Mouse (Mus musculus) thymus, postnatal 36 days (tissue): Measurements from ENCODE around the gene Lamc2.
A peak's percentile ranks its signal among the peaks of the same experiment; 100 is the strongest.

Experiments
- DNase-seq, 2 experiments: peaks; one replicate each; pipeline ENCODE4 v3.0.0; 2022; ENCODE audit warnings: mixed read lengths in 2 of 2

Lamc2 gene

DNA sequence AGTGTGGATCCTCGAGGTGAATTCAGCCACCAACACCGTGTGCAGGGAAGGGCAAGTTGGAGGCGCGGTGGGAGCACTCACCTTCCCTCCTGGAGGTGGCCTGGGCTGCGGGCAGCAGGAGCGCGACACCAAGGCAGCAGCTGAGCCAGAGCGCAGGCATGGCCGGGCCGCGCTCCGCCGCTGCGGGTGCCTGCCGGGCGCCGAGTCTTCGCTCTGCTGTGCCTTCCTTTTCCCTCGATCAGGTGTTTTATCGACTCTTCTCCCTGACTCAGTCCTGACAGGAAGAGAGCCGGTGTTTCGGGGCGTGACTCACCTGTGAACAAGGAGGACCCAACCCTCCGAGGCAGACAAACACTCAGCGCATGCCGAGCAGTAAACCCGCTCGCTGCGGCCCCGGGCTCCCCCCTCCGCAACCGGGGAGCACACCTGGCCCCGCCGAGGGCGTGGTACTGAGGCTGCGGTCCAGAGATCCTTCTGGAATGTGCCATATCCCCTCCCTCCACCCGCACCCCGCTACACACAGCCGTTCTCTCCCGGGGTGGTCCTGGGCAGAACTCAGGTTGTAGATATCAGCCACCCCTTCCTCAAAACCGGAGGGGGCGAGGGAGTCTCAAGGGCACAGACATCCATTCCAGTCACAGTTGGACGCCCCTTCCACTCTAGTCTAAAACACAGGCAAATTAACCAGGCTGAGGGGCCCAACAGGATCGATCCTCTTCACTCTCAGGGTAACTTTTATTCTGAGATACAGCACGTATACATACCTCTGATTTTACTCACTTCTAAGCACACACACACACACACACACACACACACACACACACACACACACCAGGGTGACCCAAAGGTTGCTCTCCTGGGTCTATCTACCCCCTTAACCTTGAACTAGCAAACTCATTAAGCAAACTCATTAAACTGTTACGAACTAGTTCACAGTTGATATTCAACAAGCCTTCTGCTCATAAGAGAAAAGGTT is at the start of gene Lamc2:
Gene Lamc2 (minus strand): TSS at position 620 of the 976 bp plus-strand sequence.
- DNase-seq, result peak; percentile 16 to 34

DNA sequence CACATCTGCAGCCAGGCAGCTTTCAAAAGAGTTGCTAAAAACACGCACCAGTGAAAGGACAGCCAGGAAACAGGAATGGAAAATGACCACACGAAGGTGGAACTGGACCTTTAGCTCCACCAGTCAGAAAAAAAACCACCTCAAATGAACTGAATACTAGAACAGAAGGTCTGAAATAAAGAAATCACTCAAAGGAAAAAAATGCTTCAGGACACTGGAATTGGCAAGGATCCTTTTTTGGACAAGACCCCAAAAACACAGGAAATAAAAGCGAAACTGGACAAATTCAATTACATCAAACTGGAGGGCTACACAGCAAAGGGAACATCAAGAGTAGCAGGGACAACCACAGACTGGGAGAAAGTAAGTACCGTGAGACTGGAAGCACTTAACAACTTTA is 49.3 kb upstream of the Lamc2 start:
- no peak for DNase-seq

DNA sequence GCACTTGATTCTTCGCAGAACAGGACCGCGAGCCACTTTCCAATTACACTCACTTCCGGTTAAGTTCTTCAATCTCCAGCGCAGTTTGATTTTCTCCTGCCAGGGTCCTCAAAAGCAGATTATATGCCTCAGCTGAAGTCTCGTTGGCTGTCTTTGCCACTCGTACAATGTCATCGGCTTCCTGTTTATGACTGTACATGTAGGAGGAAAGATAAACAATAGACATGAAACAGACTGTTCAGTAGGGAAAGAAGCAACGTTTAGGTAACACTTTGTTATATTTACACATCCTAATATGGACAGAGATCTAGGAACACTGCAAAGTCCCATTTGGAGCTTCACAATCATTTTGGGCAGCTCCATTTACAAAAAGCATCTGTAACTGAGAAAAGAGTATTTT is 45.4 kb upstream of the Lamc2 start:
- DNase-seq, result no peak

DNA sequence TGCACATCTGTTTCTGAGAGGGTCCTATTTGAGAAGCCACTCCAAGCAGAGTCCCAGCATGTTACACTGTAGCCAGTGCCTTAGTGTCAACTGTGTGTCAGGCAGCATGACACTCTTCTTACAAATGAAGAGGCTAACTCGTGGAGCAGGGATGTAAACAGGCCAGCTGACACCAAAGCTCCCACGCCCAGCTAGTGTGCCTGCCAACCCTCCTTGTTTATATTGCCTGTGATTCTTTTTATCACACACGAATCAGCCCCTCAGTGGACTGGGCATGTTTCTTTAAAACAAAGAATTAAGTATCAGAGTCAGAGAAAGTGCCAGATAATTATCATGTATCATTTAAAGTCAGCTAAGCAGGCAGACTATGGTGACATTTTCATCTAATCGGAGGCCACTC is 41.7 kb upstream of the Lamc2 start:
- DNase-seq, result no peak

DNA sequence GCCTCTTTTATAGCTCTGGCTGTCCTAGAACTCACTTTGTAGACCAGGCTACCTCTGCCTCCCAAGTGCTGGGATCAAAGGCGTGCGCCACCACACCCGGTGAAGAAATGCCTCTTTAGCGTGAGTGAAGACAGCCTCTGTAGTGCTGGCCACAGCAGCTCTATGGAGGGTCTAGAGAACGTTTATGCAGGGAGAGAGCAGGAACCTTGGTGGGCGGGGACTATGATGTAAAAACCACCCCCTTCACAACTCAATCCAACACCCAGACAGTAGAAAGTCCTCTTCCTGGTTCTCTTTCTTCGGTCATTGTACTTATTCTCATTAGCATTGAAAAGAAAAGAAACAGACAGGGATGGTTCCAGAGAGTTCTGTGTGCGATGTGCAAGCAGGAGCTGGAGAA is 40.8 kb upstream of the Lamc2 start:
- no peak for DNase-seq

DNA sequence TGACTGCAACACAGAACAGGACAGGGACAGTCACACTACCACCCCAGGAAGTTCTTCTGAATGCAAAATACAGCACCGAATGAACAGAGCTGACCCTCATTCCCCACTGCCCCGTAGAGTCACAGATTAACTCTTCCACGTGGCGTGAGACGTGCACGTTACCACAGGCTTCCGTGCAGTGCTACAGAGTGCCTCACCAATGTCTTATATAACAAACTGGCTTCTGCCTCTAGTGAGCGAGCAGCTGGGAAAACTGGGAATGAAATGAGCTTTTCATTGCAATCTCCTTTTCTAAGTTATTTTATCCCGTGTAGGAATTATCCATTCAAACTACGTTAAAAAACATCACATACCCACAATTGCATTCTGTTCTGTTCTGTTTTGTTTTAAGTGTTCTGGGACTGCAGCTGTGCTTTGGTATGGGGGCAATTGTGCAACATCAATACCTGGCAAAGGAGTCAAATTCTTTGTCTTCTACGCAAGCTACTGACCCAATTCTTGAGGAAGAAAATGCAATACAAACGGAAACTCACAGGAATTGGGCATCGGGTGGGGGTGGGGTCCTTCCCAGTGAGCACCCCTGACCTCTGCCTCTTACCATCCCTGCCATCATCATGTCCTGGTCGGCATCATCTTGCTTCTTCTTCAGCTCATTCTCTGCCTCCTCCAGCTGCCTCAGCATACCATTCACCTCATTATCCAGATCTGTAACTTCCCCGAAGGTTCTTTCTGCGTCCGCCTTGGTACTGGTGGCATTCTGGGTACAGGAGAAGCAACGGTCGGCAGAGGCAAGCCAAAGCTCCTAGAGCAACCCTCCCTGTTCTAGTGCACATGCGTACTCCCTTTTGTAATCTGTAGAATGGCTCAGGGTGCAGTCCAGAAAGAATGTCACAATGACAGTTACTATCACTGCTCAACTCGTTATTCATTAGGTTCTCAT is 39.8 kb upstream of the Lamc2 start:
- no peak for DNase-seq

DNA sequence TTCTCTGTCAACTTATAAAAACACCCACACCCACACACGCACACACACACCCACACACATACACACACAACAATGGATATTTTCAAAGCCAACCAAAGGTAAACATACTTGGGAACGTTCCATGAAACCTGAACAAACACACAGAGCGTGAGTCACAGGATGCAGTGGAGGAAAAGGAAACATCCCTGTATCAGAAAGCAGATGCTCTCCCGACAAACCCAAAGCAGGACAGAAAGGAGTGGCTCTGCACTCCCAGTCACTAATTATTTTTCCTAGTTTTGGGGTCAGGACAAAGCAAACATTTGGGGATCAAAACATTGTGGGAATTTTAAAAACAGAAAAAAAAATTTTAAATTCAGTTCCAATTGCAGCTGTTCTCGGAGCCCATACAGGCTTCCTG is 38.1 kb upstream of the Lamc2 start:
- DNase-seq, result no peak

DNA sequence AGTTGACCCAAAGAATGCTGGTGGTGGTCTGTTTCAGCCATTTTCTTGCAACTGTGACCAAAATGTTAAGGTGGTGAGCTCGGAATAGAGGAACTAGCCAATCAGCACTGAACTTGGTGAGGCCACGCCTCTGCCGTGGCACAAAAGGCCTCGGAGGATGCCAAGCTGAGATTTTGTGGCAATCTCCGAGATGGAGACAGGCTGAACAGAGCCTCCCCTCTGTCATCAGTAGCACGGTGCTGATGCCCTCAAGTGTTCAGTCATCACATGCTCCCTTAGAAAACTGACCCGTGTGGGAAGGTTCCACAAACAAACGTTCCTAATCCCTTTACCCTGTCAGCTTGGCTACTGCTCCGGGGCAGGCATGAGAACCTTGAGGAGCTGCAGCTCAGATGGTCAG is 33.1 kb upstream of the Lamc2 start:
- no peak for DNase-seq

DNA sequence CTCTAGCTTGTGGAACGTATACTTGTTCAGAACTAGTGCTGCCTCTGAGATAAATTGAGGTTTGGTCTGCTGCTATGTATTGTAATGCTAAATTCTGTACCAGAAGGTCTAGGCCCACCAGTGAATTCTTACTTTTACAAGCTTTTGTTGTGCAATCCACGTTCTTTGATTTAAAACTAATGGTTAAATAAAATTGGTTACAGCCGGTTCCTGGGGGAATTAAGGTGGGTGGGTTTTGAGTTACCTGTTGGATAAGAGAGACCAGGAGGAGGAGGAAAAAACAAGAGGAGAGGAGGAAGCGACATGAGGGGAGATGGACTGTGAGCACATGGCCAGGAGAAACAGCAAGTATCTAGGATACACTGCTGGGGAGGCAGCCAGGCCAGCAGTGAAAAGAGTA is 30.3 kb upstream of the Lamc2 start:
- DNase-seq, result no peak

DNA sequence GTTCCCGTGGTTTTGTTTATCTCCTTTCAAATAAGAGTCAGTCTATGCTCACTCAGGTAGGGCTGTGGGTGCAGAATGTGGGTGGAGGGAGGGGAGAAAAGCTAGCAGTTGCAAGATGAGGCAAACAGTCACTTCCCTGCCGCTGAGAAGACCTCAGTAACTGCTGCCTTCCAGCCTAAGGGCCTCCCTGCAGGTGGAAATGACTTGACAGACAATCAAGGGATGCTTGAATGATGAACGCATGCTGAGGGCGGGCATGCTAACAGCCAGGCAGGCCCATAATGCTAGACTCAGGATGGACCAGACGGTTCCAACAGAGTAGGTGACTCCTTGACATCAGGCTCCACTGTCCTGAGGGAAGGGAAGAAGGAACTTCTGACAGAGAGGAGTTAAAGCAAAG is 29.4 kb upstream of the Lamc2 start:
- DNase-seq, result peak; percentile 29 to 62

DNA sequence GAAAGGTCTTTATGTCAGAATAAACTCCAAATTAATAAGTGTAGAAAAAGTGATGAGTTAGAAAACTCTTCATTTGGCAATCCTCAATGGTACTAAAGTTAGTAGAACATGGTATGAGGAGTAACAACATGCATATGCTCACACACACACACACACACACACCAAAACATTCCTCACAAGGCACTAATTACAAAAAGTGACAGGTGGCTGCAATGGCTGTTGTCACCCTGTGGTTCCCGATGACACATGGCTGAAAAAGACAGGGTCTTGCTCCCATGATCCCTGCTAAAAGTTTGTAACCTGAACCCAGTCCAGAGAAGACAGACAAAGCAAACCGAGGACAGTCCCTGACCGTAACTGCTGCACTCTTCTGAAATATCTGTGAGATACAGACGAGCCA is 24.7 kb upstream of the Lamc2 start:
- no peak for DNase-seq

DNA sequence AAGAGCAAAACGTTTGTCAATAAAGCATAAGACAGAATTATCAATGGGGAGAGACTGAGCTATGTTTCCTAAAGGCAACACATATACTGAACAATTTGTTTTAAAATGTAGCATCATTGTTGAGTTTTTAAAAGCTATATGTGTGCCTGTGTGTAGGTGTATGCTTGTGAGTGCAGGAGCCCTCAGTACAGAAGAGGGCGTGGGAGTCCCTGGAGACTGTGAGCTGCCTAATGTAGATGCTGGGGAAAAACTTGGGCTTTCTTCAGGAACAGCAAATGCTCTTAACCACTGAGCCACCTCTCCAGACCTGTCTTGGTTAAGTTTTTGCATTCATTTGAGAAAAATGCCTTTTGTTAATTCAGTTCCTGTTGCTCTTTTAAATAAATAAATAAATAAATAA is 24.0 kb upstream of the Lamc2 start:
- no peak for DNase-seq

DNA sequence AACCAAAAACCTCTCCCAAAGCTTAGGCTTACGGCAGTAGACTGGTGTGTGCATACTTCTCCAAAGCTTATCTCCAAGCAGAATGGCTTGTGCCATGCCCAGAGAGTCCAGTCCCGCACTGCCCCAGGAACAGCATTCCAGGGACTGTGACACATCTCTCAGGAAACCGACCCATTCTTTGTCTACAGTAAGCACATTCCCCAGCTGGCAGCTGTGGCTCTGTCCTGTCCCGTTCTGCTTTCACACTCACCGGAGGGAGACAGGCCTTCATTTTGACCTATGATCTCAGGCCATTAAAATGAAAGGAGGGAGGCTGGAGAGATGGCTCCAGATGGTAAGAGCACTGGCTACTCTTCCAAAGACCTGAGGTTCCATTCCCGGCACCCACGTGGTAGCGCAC is 15.9 kb upstream of the Lamc2 start:
- no peak for DNase-seq

DNA sequence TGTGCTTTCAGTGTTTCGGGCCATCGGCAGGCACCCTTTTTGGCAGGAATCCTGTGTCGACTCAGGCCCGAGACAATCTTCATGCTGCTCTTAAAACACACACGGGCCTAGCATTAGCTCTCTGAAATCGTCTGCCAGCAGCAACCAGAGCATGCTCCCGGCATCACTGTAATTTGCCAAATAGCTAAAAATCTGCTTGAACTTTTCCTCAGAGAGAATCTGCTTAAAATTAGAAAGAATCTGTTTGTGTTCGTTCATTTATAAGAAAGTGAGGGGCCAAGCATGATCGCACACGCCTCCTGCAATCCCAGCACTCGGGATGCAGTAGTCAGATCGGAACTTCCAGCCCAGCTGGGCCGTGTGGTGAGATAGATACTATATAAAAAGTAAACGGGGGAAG is 15.2 kb upstream of the Lamc2 start:
- DNase-seq, result no peak

DNA sequence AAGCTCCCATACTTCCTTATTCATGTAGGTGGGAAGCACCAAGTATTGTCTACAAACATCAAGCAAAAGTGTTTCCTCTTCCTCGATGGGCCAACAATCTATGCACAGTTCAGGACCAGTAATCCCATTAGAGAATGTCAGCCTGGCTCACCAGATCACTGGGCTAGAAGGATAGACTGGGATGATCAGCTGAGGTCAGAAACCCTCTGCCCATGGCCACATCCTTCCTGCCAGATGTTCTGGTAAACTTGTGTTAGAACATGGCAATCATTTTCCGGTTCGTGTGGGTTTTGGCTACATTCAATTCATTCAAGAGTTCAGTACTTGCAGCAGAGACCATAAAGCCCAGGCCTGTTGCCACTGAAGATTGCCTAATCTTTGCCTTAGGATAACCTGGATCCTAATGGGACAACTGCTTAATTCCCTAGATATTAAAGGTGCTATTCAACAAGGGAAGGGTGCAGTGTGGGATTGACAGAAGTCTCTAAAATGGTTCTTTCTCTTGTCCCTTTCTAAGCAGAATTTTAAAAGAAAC is 11.1 kb upstream of the Lamc2 start:
- no peak for DNase-seq

DNA sequence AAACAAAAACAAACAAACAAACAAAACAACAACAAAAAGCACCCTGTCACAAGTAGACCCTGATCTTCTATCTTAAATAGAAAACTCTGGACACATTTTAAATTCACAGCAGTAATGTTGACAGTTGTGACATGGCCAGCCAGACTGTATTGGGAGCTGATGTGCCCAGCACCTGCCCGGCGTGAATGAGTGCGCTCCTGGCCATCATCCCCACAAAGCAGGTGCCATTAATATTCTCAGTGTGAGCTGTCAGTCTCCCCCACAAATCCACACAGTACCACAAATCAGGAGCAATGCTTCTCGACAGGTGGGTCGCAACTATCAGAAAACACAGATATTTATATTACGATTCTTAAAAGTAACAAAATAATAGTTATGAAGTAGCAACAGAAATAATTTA is 6.7 kb upstream of the Lamc2 start:
- DNase-seq, result no peak

DNA sequence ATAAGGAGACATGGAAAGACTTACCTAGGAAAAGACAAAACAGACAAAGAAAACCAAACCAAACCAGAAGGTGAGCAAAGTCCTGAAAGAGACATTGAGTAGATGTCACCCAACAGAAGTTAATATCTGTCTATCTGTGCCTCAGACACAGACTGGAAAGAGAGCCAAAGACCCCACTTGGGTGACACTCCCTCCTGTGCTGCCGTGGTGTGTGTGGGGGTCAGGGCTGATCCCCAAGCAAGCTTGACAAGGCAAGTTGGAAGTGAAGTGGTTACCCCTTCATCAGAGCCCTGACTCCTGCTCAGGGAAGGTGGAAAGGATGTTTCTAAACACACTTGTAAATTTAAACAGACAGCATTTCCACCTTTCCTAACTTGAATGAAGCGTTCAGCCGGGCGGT is 6.1 kb upstream of the Lamc2 start:
- DNase-seq, result no peak

DNA sequence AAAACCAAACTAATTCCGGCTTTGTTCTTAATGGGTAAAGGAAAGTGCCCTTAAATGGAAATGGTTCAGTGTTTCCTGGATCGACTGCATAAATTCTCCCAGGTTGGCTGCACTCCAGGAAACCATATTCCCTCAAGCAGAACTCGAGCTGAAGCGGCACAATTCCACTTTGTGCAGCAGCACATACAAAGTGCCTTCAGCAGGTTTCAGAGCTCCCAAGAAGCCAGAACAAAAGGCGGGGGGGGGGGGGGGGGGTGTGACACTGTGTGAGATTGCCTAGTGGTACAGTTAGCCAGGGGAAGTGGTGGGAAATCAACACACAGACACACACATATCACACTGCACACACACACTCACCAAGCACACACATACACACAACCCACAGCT is 5.7 kb upstream of the Lamc2 start:
- DNase-seq, result no peak

DNA sequence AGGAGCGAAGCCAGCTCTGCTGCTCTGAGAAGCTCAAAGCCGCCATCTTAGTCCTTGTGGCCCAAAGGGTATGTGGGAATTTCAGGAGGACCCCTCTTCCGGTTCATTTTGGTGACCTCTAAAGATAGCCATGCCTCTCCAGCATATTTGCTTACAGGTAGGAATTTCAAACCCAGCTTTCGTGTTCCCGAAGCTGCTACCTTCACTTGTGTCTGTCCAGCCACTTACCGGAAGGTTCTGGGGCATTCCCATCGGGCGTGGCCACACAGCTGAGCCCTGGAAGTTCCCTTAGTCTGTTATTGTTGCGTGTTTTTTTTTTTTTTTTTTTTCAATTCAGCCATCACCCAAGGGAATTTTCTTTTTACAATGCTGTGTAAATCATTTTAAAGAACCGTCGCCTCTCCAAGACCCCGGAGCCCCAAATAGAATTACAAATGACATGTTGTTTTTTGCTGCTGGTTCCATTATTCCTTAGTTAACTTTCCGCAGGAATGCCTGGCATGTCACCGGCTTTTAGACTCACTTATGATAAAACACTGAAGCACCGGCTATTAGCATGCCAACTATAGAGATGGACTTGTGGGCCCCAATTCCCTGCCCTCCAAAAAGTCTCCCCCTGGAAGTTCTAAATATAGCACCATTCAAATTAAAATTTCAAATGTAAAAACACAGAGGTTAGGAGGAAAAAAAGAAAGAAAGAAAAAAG is 5.1 kb upstream of the Lamc2 start:
- no peak for DNase-seq

DNA sequence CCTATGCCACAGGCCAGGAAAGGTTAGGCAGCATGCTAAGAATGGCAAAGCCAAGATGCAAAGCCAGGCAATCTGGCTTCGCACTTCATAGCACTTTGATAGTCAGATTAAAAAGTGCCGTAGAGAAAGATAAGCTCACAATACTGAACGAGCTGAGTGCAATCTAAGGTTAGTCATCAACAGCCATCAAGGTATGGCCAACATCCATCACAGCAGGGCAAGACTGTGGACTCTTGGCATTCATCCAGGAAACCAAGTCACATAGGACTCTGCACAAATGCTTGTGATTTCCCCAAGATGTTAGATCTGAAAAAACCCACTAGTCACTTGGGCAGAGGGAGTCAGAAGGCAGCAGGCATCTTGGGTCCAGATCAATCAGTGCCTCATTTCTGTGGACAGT is 1.8 kb upstream of the Lamc2 start:
- no peak for DNase-seq

DNA sequence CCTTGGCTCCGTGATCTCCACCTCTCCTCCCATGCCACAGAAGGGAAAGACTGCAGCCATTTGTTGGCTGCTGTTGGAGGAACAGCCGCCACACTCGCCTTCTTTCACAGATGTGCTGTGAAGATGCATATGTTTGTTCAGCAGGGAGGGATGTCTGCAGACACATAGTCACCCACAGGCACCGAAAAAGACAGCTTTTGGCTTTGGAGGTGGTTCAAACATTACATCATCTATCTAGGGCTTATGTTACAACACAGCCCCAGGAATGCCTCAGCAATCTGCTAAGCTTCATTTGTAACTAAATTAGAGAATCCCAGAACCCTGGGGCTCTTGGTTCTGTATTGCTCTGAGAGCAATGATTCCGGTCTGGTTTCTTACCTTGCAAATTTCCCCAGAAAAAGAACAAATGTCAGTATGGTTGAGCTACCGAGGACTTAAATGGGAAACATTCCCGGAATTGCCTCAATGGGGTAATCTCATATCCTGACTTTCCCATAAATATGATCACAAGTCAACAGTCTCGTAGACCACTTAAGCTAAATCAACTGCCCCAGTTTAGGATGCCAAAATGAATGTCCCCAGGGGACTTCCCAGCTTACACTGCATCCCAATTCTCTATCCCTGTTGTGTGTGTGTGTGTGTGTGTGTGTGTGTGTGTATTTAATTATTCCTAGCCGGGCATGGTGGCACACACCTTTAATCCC is 5.5 kb downstream of the Lamc2 start:
- DNase-seq, result no peak

DNA sequence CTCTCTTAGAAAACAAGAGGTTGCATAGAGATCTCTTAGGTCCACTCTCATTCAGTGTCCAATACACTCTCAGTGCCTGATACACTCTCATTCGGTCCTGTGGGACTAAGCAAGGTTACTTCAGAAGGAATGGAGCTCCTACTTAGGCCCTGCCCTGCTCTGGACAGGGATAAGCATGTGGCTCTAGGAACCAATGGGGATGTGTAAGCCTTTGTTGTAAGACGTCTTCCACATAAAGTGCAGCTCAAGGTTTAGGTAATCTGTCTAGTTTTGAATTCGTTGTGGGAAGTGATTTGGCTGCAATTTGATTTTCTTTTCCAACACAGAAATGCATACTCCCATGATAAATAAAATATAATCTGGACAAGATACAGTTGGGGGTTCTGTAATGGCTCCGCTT is 6.1 kb downstream of the Lamc2 start:
- no peak for DNase-seq
